Mouse (Mus musculus) ES-E14 (cell line): ENCODE data around the gene Pcgf5.

Experiments
- ZC3H11A ChIP-seq: IDR thresholded peaks from 2 replicates; pipeline ENCODE4 v1.6.1; 2012; ENCODE audit warnings: low read depth, mild to moderate bottlenecking, inconsistent platforms, low read length, borderline replicate concordance
- ZNF384 ChIP-seq: IDR thresholded peaks from 2 replicates; pipeline ENCODE4 v1.6.1; 2012; ENCODE audit warnings: low read depth, low read length, inconsistent platforms

DNA sequence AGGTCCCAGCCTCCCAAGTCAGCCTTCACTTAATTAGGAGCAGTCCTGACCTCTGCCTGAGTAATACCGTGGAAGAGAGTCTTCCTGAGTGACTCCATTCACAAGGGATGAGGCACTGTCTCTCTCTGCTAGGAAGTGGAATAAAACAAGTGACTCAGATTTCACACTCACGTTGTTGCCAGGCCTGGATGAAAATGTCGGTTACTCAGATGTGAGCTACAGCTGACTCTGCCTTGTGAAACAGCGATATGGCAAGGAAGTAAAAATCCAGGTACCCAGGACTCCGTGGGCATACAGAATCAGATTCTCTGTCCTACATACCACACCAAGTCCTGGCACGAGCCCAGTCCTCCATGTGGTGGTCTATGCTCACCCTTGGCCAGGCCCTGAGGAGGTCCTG lies 142.8 kb downstream of the Pcgf5 start:
- TF ChIP-seq ZC3H11A, result no peak
- TF ChIP-seq ZNF384, result no peak
